Comparison of ENCODE assay signal across 8 mouse cellular contexts in genomic region chr2:136891068-136891950, GRCm38 (mm10). TPM values are rescaled to one million over a fixed set of nuclear protein-coding genes. Genes with fewer than 3 reads are reported as not detected.
A peak's percentile ranks its signal among the peaks of the same experiment; 100 is the strongest.
DNase-seq lines count a peak whose midpoint lies in the region; ATAC-seq lines count a peak whose summit lies in the region.

Slx4ip (plus strand) TSS chr2:136891218.
AL731706.1 (minus strand) TSS chr2:136891389.
Mkks (minus strand) TSS chr2:136891389.

- H3K4me3 ChIP-seq in intestine, embryonic 14.5 days (ENCODE audit: low read depth, low read length), result peak within 1 kb of the TSS; percentile 79

- H3K4me1 ChIP-seq in intestine, embryonic 14.5 days (replicated peaks; ENCODE audit: control insufficient read depth, insufficient read depth, low read length), result peaks cover 5% of the 10 kb centered on the region; the same call in 1 of the 2 replicates

- under 1% methylated on average over 49 of the region's 49 CpGs for WGBS in intestine, embryonic 14.5 days

- peak; percentile 96 to 97 for DNase-seq in adrenal gland, adult 18-20 months (ENCODE audit: low spot score in 2 of 2)
- peak; percentile 98 for DNase-seq in embryo, embryonic 11 days
- DNase-seq in gastrocnemius, postnatal 25 days, result peak; percentile 99
- DNase-seq in intestine, embryonic 14.5 days (ENCODE audit: low spot score), result peak; percentile 98
- peak; percentile 99 to 100 for DNase-seq in left cerebral cortex, postnatal 14 days (ENCODE audit: low spot score in 2 of 2)
- DNase-seq in mesoderm, embryonic 11.5 days (ENCODE audit: low read depth, low spot score), result peak; percentile 100
- peak; percentile 99 for DNase-seq in right cerebral cortex, postnatal 36 days (ENCODE audit: low spot score in 2 of 2)
- peak; percentile 99 for DNase-seq in yolk sac, embryonic 10.5 days (ENCODE audit: low spot score)

- H3K36me3 ChIP-seq in intestine, embryonic 14.5 days (ENCODE audit: control insufficient read depth, insufficient read depth, low read length), result no peaks in the 10 kb centered on the region

- H3K9ac ChIP-seq in intestine, embryonic 14.5 days (ENCODE audit: low read length), result peak within 1 kb of the TSS; percentile 73

- no peaks in the 10 kb centered on the region for H3K27me3 ChIP-seq in intestine, embryonic 14.5 days (replicated peaks; ENCODE audit: control insufficient read depth, insufficient read depth, low read length)

- H3K4me2 ChIP-seq in intestine, embryonic 14.5 days (ENCODE audit: low read length), result peak within 1 kb of the TSS; percentile 57

- intact Hi-C loops in left cerebral cortex, postnatal 14 days (cut with DNase I), result loop anchor here (5.0 kb wide), 1 partner anchor 179 kb away; the partner anchor contains the start of gene Snap25

- ATAC-seq in intestine, embryonic 14.5 days (replicated peaks; ENCODE audit: low FRiP score, low TSS enrichment, low read depth), result peak; percentile 97

- H3K27ac ChIP-seq in intestine, embryonic 14.5 days (ENCODE audit: low read depth), result peak within 1 kb of the TSS; percentile 87

- H3K9me3 ChIP-seq in intestine, embryonic 14.5 days (ENCODE audit: control insufficient read depth, low read length), result no peaks in the 10 kb centered on the region

RNA-seq across cellular contexts. Expression of gene Slx4ip, which starts in this region (rescaled TPM):
- total RNA-seq in adrenal gland, adult 18-20 months (2021), result 1 to 10 TPM; 4.1 to 5.6 TPM
- 1 to 10 TPM; 2.5 to 3.0 TPM for total RNA-seq in gastrocnemius, postnatal 25 days (2021)
- polyA plus RNA-seq in intestine, embryonic 14.5 days (2014; fragmentation: Nextera tagmentation; extraction: Ambion mirVana), result 5.8 and 6.1 TPM in 2 replicates
- total RNA-seq in left cerebral cortex, postnatal 14 days (2021), result 1 to 10 TPM; 9.1 to 9.4 TPM

RNA-seq across cellular contexts. Expression of gene AL731706.1, which starts in this region (rescaled TPM):
- 10 to 100 TPM; 20.9 to 26.7 TPM for total RNA-seq in adrenal gland, adult 18-20 months (2021)
- 10 to 100 TPM; 17.8 to 24.1 TPM for total RNA-seq in gastrocnemius, postnatal 25 days (2021)
- 38.1 and 43.5 TPM in 2 replicates for polyA plus RNA-seq in intestine, embryonic 14.5 days (2014; fragmentation: Nextera tagmentation; extraction: Ambion mirVana)
- 10 to 100 TPM; 20.5 to 22.8 TPM for total RNA-seq in left cerebral cortex, postnatal 14 days (2021)

RNA-seq across cellular contexts. Expression of gene Mkks, which starts in this region (rescaled TPM):
- 10 to 100 TPM; 15.9 to 18.6 TPM for total RNA-seq in adrenal gland, adult 18-20 months (2021)
- total RNA-seq in gastrocnemius, postnatal 25 days (2021), result 10 to 100 TPM; 21.6 to 28.7 TPM
- 15.5 and 16.2 TPM in 2 replicates for polyA plus RNA-seq in intestine, embryonic 14.5 days (2014; fragmentation: Nextera tagmentation; extraction: Ambion mirVana)
- total RNA-seq in left cerebral cortex, postnatal 14 days (2021), result 10 to 100 TPM; 21.0 to 31.6 TPM

Comparison
In these comparisons a context has a peak if more than half of its experiments do, and no peak if none do; other contexts are left out.
1. Peak in every context shown above with its lines: DNase-seq, ATAC-seq, H3K4me3 ChIP-seq and H3K27ac ChIP-seq.